Mouse (Mus musculus): ENCODE data around the gene Rapgef3. TPM values are rescaled to one million over a fixed set of nuclear protein-coding genes. Genes with fewer than 3 reads are reported as not detected.

The Rapgef3 gene
- polyA plus RNA-seq, 1 experiment from 2014 or later: 18.7 TPM

GRCm38 (mm10) chr15:97796674-97797310, 29.0 kb upstream of the Rapgef3 start:
- 92% methylated on average over 17 of the region's 17 CpGs for WGBS
- TF ChIP-seq CTCF (IDR thresholded peaks at IDR 0.05): no peak
- no peak for TF ChIP-seq EP300 (IDR thresholded peaks at IDR 0.05)
- H3K9ac ChIP-seq (replicated peaks; ENCODE audit: low read depth): no peak overlapping the region
- no peak overlapping the region for H3K27ac ChIP-seq (ENCODE audit: low read length)
- H3K4me2 ChIP-seq (replicated peaks; ENCODE audit: low read depth, low read length): no peak overlapping the region
- ATAC-seq (no peak), DNase-seq (ENCODE audit: low spot score) (no peak)
- H3K27me3 ChIP-seq (replicated peaks; ENCODE audit: insufficient read depth, low read length): no peaks in the 10 kb centered on the region
- peaks cover 86% of the 10 kb centered on the region for H3K36me3 ChIP-seq (ENCODE audit: insufficient read depth, low read length)
- no peaks in the 10 kb centered on the region for H3K4me1 ChIP-seq (ENCODE audit: insufficient read depth, low read depth, low read length)
- H3K4me3 ChIP-seq (ENCODE audit: low read depth, low read length): no peak overlapping the region
- H3K9me3 ChIP-seq (ENCODE audit: low read length): no peaks in the 10 kb centered on the region

GRCm38 (mm10) chr15:97795559-97796235, 27.9 kb upstream of the Rapgef3 start:
- WGBS: 94% methylated on average over 10 of the region's 10 CpGs
- Histone ChIP-seq H3K27me3 (replicated peaks; ENCODE audit: insufficient read depth, low read length) (no peaks in the 10 kb centered on the region), H3K4me2 (replicated peaks; ENCODE audit: low read depth, low read length) (no peak overlapping the region), H3K4me3 (ENCODE audit: low read depth, low read length) (no peak overlapping the region), H3K4me1 (ENCODE audit: insufficient read depth, low read depth, low read length) (no peaks in the 10 kb centered on the region; the same call in 1 of the 2 replicates), H3K9me3 (ENCODE audit: low read length) (no peaks in the 10 kb centered on the region), H3K36me3 (ENCODE audit: insufficient read depth, low read length) (peaks cover 81% of the 10 kb centered on the region), H3K27ac (ENCODE audit: low read length) (no peak overlapping the region), H3K9ac (replicated peaks; ENCODE audit: low read depth) (no peak overlapping the region)
- no peak for DNase-seq (ENCODE audit: low spot score)
- ATAC-seq: no peak
- TF ChIP-seq CTCF (IDR thresholded peaks at IDR 0.05): no peak
- TF ChIP-seq EP300 (IDR thresholded peaks at IDR 0.05): no peak

GRCm38 (mm10) chr15:97794268-97794667, 26.5 kb upstream of the Rapgef3 start:
- H3K4me2 ChIP-seq (replicated peaks; ENCODE audit: low read depth, low read length): no peak overlapping the region
- DNase-seq (ENCODE audit: low spot score) (no peak), ATAC-seq (no peak)
- H3K27ac ChIP-seq (ENCODE audit: low read length): no peak overlapping the region
- no peaks in the 10 kb centered on the region for H3K27me3 ChIP-seq (replicated peaks; ENCODE audit: insufficient read depth, low read length)
- no peak overlapping the region for H3K9ac ChIP-seq (replicated peaks; ENCODE audit: low read depth)
- 72% methylated on average over 5 of the region's 5 CpGs for WGBS
- peaks cover 67% of the 10 kb centered on the region for H3K36me3 ChIP-seq (ENCODE audit: insufficient read depth, low read length)
- no peaks in the 10 kb centered on the region; the same call in 1 of the 2 replicates for H3K4me1 ChIP-seq (ENCODE audit: insufficient read depth, low read depth, low read length)
- no peaks in the 10 kb centered on the region for H3K9me3 ChIP-seq (ENCODE audit: low read length)
- peak; percentile 63 for TF ChIP-seq CTCF (IDR thresholded peaks at IDR 0.05)
- no peak for TF ChIP-seq EP300 (IDR thresholded peaks at IDR 0.05)
- no peak overlapping the region for H3K4me3 ChIP-seq (ENCODE audit: low read depth, low read length)

GRCm38 (mm10) chr15:97793386-97794153, 25.8 kb upstream of the Rapgef3 start:
- 89% methylated on average over 18 of the region's 18 CpGs for WGBS
- Histone ChIP-seq H3K36me3 (ENCODE audit: insufficient read depth, low read length) (peaks cover 60% of the 10 kb centered on the region), H3K27me3 (replicated peaks; ENCODE audit: insufficient read depth, low read length) (no peaks in the 10 kb centered on the region), H3K4me2 (replicated peaks; ENCODE audit: low read depth, low read length) (no peak overlapping the region), H3K9me3 (ENCODE audit: low read length) (no peaks in the 10 kb centered on the region), H3K9ac (replicated peaks; ENCODE audit: low read depth) (no peak overlapping the region), H3K4me3 (ENCODE audit: low read depth, low read length) (no peak overlapping the region), H3K27ac (ENCODE audit: low read length) (no peak overlapping the region), H3K4me1 (ENCODE audit: insufficient read depth, low read depth, low read length) (peaks cover 4% of the 10 kb centered on the region)
- ATAC-seq (no peak), DNase-seq (ENCODE audit: low spot score) (no peak)
- no peak for TF ChIP-seq EP300 (IDR thresholded peaks at IDR 0.05)
- TF ChIP-seq CTCF (IDR thresholded peaks at IDR 0.05): no peak

GRCm38 (mm10) chr15:97791126-97791700, 23.4 kb upstream of the Rapgef3 start:
- Histone ChIP-seq H3K4me3 (ENCODE audit: low read depth, low read length) (no peak overlapping the region), H3K36me3 (ENCODE audit: insufficient read depth, low read length) (peaks cover 38% of the 10 kb centered on the region), H3K9ac (replicated peaks; ENCODE audit: low read depth) (no peak overlapping the region), H3K27ac (ENCODE audit: low read length) (no peak overlapping the region), H3K4me2 (replicated peaks; ENCODE audit: low read depth, low read length) (no peak overlapping the region), H3K27me3 (replicated peaks; ENCODE audit: insufficient read depth, low read length) (no peaks in the 10 kb centered on the region), H3K9me3 (ENCODE audit: low read length) (no peaks in the 10 kb centered on the region), H3K4me1 (ENCODE audit: insufficient read depth, low read depth, low read length) (peaks cover 18% of the 10 kb centered on the region)
- DNase-seq (ENCODE audit: low spot score): peak; percentile 4
- TF ChIP-seq EP300 (IDR thresholded peaks at IDR 0.05) (no peak), CTCF (IDR thresholded peaks at IDR 0.05) (no peak)
- WGBS: 82% methylated on average over 11 of the region's 11 CpGs
- no peak for ATAC-seq

All from lung, postnatal 0 days (tissue).